Mouse (Mus musculus): ENCODE data around the gene Itm2c. TPM values are rescaled to one million over a fixed set of nuclear protein-coding genes. Genes with fewer than 3 reads are reported as not detected.

The Itm2c gene
- polyA plus RNA-seq, 1 experiment from 2014 or later, result 163 TPM

- Histone ChIP-seq H3K27me3 (0 out of 2 replicates have a peak, but pooled peaks cover 4% of the 10 kb centered on the region), H3K36me3 (no peaks in the 10 kb centered on the region), H3K9ac (replicated peaks) (no peak overlapping the region), H3K27ac (replicated peaks) (no peak overlapping the region), H3K4me1 (peaks cover 22% of the 10 kb centered on the region), H3K4me3 (no peak overlapping the region), H3K9me3 (no peaks in the 10 kb centered on the region), H3K4me2 (replicated peaks) (no peak overlapping the region)
- WGBS, result 86% methylated on average over 6 of the region's 6 CpGs
- ATAC-seq (ENCODE audit: low FRiP score, low read depth), result no peak
These were observed 42.2 kb downstream of the Itm2c start for GRCm38 (mm10) chr1:85936265-85936664.

- Histone ChIP-seq H3K27me3 (0 out of 2 replicates have a peak, but pooled peaks cover 4% of the 10 kb centered on the region), H3K9ac (replicated peaks) (no peak overlapping the region), H3K36me3 (no peaks in the 10 kb centered on the region), H3K4me1 (peaks cover 22% of the 10 kb centered on the region), H3K4me2 (replicated peaks) (no peak overlapping the region), H3K27ac (replicated peaks) (no peak overlapping the region), H3K9me3 (no peaks in the 10 kb centered on the region), H3K4me3 (no peak overlapping the region)
- ATAC-seq (ENCODE audit: low FRiP score, low read depth), result no peak
- 78% methylated on average over 1 of the region's 1 CpGs for WGBS
These were observed 43.2 kb downstream of the Itm2c start for GRCm38 (mm10) chr1:85937323-85937722.

GRCm38 (mm10) chr1:85942318-85942717 is 48.2 kb downstream of the Itm2c start:
- H3K9ac ChIP-seq (replicated peaks), result no peak overlapping the region
- 86% methylated on average over 8 of the region's 8 CpGs for WGBS
- H3K27me3 ChIP-seq, result no peaks in the 10 kb centered on the region
- no peaks in the 10 kb centered on the region for H3K36me3 ChIP-seq
- H3K4me2 ChIP-seq (replicated peaks), result no peak overlapping the region
- ATAC-seq (ENCODE audit: low FRiP score, low read depth), result no peak
- H3K9me3 ChIP-seq, result 0 out of 2 replicates have a peak, but pooled peaks cover 6% of the 10 kb centered on the region
- no peaks in the 10 kb centered on the region for H3K4me1 ChIP-seq
- H3K27ac ChIP-seq (replicated peaks), result no peak overlapping the region
- H3K4me3 ChIP-seq, result no peak overlapping the region

GRCm38 (mm10) chr1:85949085-85949684 is 55.1 kb downstream of the Itm2c start:
- Histone ChIP-seq H3K27me3 (no peaks in the 10 kb centered on the region), H3K9me3 (0 out of 2 replicates have a peak, but pooled peaks cover 6% of the 10 kb centered on the region), H3K4me1 (no peaks in the 10 kb centered on the region), H3K36me3 (no peaks in the 10 kb centered on the region), H3K27ac (replicated peaks) (no peak overlapping the region), H3K4me2 (replicated peaks) (no peak overlapping the region), H3K4me3 (no peak overlapping the region), H3K9ac (replicated peaks) (no peak overlapping the region)
- ATAC-seq (ENCODE audit: low FRiP score, low read depth), result no peak
- WGBS, result 89% methylated on average over 2 of the region's 2 CpGs

GRCm38 (mm10) chr1:85955150-85955549 is 61.1 kb downstream of the Itm2c start:
- Histone ChIP-seq H3K4me1 (no peaks in the 10 kb centered on the region; the same call in 1 of the 2 replicates), H3K27me3 (no peaks in the 10 kb centered on the region), H3K27ac (replicated peaks) (no peak overlapping the region), H3K4me2 (replicated peaks) (no peak overlapping the region), H3K9ac (replicated peaks) (no peak overlapping the region), H3K4me3 (no peak overlapping the region), H3K9me3 (no peaks in the 10 kb centered on the region), H3K36me3 (no peaks in the 10 kb centered on the region)
- WGBS, result 89% methylated on average over 3 of the region's 3 CpGs
- no peak for ATAC-seq (ENCODE audit: low FRiP score, low read depth)

- H3K9ac ChIP-seq (replicated peaks), result no peak overlapping the region
- no peak overlapping the region for H3K4me3 ChIP-seq
- H3K36me3 ChIP-seq, result no peaks in the 10 kb centered on the region
- H3K9me3 ChIP-seq, result no peaks in the 10 kb centered on the region
- H3K27ac ChIP-seq (replicated peaks), result no peak overlapping the region
- no peak overlapping the region for H3K4me2 ChIP-seq (replicated peaks)
- H3K4me1 ChIP-seq, result no peaks in the 10 kb centered on the region; the same call in 1 of the 2 replicates
- ATAC-seq (ENCODE audit: low FRiP score, low read depth), result no peak
- 84% methylated on average over 5 of the region's 5 CpGs for WGBS
- no peaks in the 10 kb centered on the region for H3K27me3 ChIP-seq
These were observed 63.2 kb downstream of the Itm2c start for GRCm38 (mm10) chr1:85957290-85957689.

GRCm38 (mm10) chr1:85957942-85958619 is 64.0 kb downstream of the Itm2c start:
- 52% methylated on average over 9 of the region's 9 CpGs for WGBS
- Histone ChIP-seq H3K9me3 (no peaks in the 10 kb centered on the region), H3K36me3 (no peaks in the 10 kb centered on the region), H3K9ac (replicated peaks) (no peak overlapping the region), H3K4me3 (no peak overlapping the region), H3K27ac (replicated peaks) (no peak overlapping the region), H3K4me1 (no peaks in the 10 kb centered on the region; the same call in 1 of the 2 replicates), H3K4me2 (replicated peaks) (no peak overlapping the region), H3K27me3 (no peaks in the 10 kb centered on the region)
- ATAC-seq (ENCODE audit: low FRiP score, low read depth), result no peak

Other genes with a start within 250 kb of the Itm2c start
- gene Sp100, start 244.3 kb upstream of the Itm2c start, polyA plus RNA-seq (2016; fragmentation: Nextera tagmentation; extraction: Ambion mirVana), result 0.50 and 0.92 TPM in 2 replicates
- gene A630001G21Rik, start 115.6 kb upstream of the Itm2c start, polyA plus RNA-seq (2016; fragmentation: Nextera tagmentation; extraction: Ambion mirVana), result 0.72 and 1.1 TPM in 2 replicates
- gene Cab39, start 100.8 kb upstream of the Itm2c start, polyA plus RNA-seq (2016; fragmentation: Nextera tagmentation; extraction: Ambion mirVana), result 69.2 and 79.9 TPM in 2 replicates
- gene 4933407L21Rik, start 34.2 kb downstream of the Itm2c start, polyA plus RNA-seq (2016; fragmentation: Nextera tagmentation; extraction: Ambion mirVana), result 2.4 and 3.0 TPM in 2 replicates
- 0.05 and 0.08 TPM in 2 replicates for gene Gpr55, start 66.7 kb downstream of the Itm2c start, polyA plus RNA-seq (2016; fragmentation: Nextera tagmentation; extraction: Ambion mirVana)
- 0.17 TPM in 1 of 2 replicates, not detected in the other for gene Spata3, start 122.5 kb downstream of the Itm2c start, polyA plus RNA-seq (2016; fragmentation: Nextera tagmentation; extraction: Ambion mirVana)
- 0.20 and 0.48 TPM in 2 replicates for gene 2810459M11Rik, start 151.6 kb downstream of the Itm2c start, polyA plus RNA-seq (2016; fragmentation: Nextera tagmentation; extraction: Ambion mirVana)
- 195 and 207 TPM in 2 replicates for gene Psmd1, start 170.1 kb downstream of the Itm2c start, polyA plus RNA-seq (2016; fragmentation: Nextera tagmentation; extraction: Ambion mirVana)
- 0.29 and 0.33 TPM in 2 replicates for gene Htr2b, start 217.7 kb downstream of the Itm2c start, polyA plus RNA-seq (2016; fragmentation: Nextera tagmentation; extraction: Ambion mirVana)
- not detected in 2 replicates for gene Gm21972, start 239.4 kb downstream of the Itm2c start, polyA plus RNA-seq (2016; fragmentation: Nextera tagmentation; extraction: Ambion mirVana)

Data from midbrain, embryonic 12.5 days (tissue).